ENCODE assay signal across 8 mouse cellular contexts in the genomic region with DNA sequence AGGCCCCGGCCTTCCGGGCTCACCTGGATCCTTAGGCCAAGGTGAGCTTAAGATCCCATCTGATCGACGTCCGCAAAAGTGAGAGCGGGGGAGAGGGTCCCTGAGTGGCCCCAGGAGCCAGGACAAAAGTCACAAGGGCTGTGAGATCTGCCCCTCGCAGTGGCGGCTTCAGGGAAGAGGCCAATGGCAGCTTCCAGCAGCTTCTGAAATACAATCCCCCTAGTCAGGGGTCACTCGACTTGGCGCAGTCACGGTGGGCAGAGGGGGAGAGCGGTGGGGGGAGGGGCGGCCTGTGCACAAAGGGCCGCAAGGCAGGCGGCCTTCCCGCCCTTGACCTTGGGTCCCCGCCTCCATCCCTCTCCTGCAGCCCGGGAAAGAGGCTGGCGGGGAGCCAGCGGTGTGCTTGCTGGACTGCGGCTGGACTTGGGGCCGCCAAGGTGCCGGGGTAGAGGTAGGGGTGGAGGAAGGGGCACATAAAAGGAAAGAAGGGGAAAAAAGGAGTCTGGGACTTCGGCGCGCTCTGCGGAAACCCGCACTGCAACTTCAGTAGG. TPM values are rescaled to one million over a fixed set of nuclear protein-coding genes. Genes with fewer than 3 reads are reported as not detected.
A peak's percentile ranks its signal among the peaks of the same experiment; 100 is the strongest.
DNase-seq lines count a peak whose midpoint lies in the region; ATAC-seq and TF ChIP-seq lines count a peak whose summit lies in the region.

No protein-coding gene starts in this region.

- H3K4me1 ChIP-seq in forebrain, embryonic 16.5 days (replicated peaks; ENCODE audit: control insufficient read depth, insufficient read depth, low read length), result peaks cover 95% of the 10 kb centered on the region
- 0 out of 2 replicates have a peak, but pooled peaks cover 7% of the 10 kb centered on the region for H3K4me1 ChIP-seq in intestine, postnatal 0 days (replicated peaks; ENCODE audit: control insufficient read depth, insufficient read depth, low read length)
- H3K4me1 ChIP-seq in liver, postnatal 0 days (ENCODE audit: insufficient read depth), result peaks cover 3% of the 10 kb centered on the region; the same call in 1 of the 2 replicates

- no peaks in the 10 kb centered on the region for H3K9me3 ChIP-seq in forebrain, embryonic 16.5 days (ENCODE audit: control insufficient read depth, low read length)
- no peaks in the 10 kb centered on the region for H3K9me3 ChIP-seq in intestine, postnatal 0 days (ENCODE audit: control insufficient read depth)
- H3K9me3 ChIP-seq in liver, postnatal 0 days (ENCODE audit: low read length), result no peaks in the 10 kb centered on the region

- peak overlapping the region; percentile 50 for H3K27ac ChIP-seq in left cerebral cortex, adult 2 months
- H3K27ac ChIP-seq in forebrain, embryonic 16.5 days (ENCODE audit: low read length), result peak overlapping the region; percentile 89
- H3K27ac ChIP-seq in intestine, postnatal 0 days (ENCODE audit: low read depth, low read length), result peak overlapping the region; percentile 57
- H3K27ac ChIP-seq in liver, postnatal 0 days (ENCODE audit: low read depth), result no peak overlapping the region

- no peak for TF ChIP-seq CTCF in left cerebral cortex, adult 2 months (IDR thresholded peaks at IDR 0.05)
- no peak for TF ChIP-seq CTCF in intestine, postnatal 0 days (IDR thresholded peaks at IDR 0.05; ENCODE audit: low read depth)
- no peak for TF ChIP-seq CTCF in liver, postnatal 0 days (IDR thresholded peaks at IDR 0.05; ENCODE audit: low read depth)

- H3K4me3 ChIP-seq in left cerebral cortex, adult 2 months, result peak overlapping the region; percentile 31
- peak overlapping the region; percentile 37 for H3K4me3 ChIP-seq in forebrain, embryonic 16.5 days (replicated peaks; ENCODE audit: low read length)
- peak overlapping the region; percentile 51 for H3K4me3 ChIP-seq in intestine, postnatal 0 days (ENCODE audit: low read depth, low read length)
- peak overlapping the region; percentile 39 for H3K4me3 ChIP-seq in liver, postnatal 0 days (ENCODE audit: low read depth, low read length)

- 7% methylated on average over 27 of the region's 28 CpGs for WGBS in forebrain, embryonic 16.5 days
- WGBS in intestine, postnatal 0 days, result 12% methylated on average over 27 of the region's 28 CpGs
- WGBS in liver, postnatal 0 days (ENCODE audit: insufficient replicate concordance), result 7% methylated on average over 28 of the region's 28 CpGs

- no peak for DNase-seq in left cerebral cortex, adult 2 months (ENCODE audit: extremely low spot score in 1 of 2, low spot score in 2 of 2)
- no peak for DNase-seq in left cerebral cortex, adult 9 months (ENCODE audit: low spot score in 2 of 2)
- peak; percentile 27 for DNase-seq in liver, postnatal 0 days
- DNase-seq in retina, postnatal 1 day, result peak; percentile 86
- DNase-seq in layer of hippocampus, adult 9-10 months (ENCODE audit: low spot score), result no peak

- ATAC-seq in forebrain, embryonic 16.5 days, result peak; percentile 3; the same call in 1 of the 2 replicates
- ATAC-seq in intestine, postnatal 0 days, result peak; percentile 39; the same call in 1 of the 2 replicates
- no peak for ATAC-seq in liver, postnatal 0 days
- ATAC-seq in frontal cortex, adult (ENCODE audit: low TSS enrichment), result no peak

- H3K27me3 ChIP-seq in forebrain, embryonic 16.5 days (replicated peaks; ENCODE audit: control insufficient read depth, insufficient read depth, low read length), result no peaks in the 10 kb centered on the region
- no peaks in the 10 kb centered on the region for H3K27me3 ChIP-seq in intestine, postnatal 0 days (replicated peaks; ENCODE audit: control insufficient read depth, insufficient read depth, low read length)
- peaks cover 64% of the 10 kb centered on the region for H3K27me3 ChIP-seq in liver, postnatal 0 days (ENCODE audit: insufficient read depth, low read length)

- H3K9ac ChIP-seq in forebrain, embryonic 16.5 days (replicated peaks; ENCODE audit: low read depth, low read length), result peak overlapping the region; percentile 62
- peak overlapping the region; percentile 62 for H3K9ac ChIP-seq in intestine, postnatal 0 days (ENCODE audit: low read depth, low read length)
- no peak overlapping the region for H3K9ac ChIP-seq in liver, postnatal 0 days (replicated peaks)

- no peak for TF ChIP-seq EP300 in liver, postnatal 0 days (IDR thresholded peaks at IDR 0.05; ENCODE audit: low read depth)

- H3K4me2 ChIP-seq in forebrain, embryonic 16.5 days (ENCODE audit: low read length), result peak overlapping the region; percentile 77
- peak overlapping the region; percentile 91 for H3K4me2 ChIP-seq in intestine, postnatal 0 days (replicated peaks; ENCODE audit: low read depth)
- peak overlapping the region; percentile 73 for H3K4me2 ChIP-seq in liver, postnatal 0 days (ENCODE audit: low read depth, low read length)

- no peaks in the 10 kb centered on the region for H3K36me3 ChIP-seq in forebrain, embryonic 16.5 days (ENCODE audit: control insufficient read depth, insufficient read depth)
- no peaks in the 10 kb centered on the region for H3K36me3 ChIP-seq in intestine, postnatal 0 days (ENCODE audit: control insufficient read depth, insufficient read depth)
- no peaks in the 10 kb centered on the region for H3K36me3 ChIP-seq in liver, postnatal 0 days (replicated peaks; ENCODE audit: insufficient read depth, low read length)

- intact Hi-C loops in left cerebral cortex, adult 2 months (cut with DNase I), result no loop called here

RNA-seq across cellular contexts. Expression of gene Bcl11b, which starts 23.6 kb away (rescaled TPM):
- 10 to 100 TPM; 57.8 to 69.0 TPM for total RNA-seq in left cerebral cortex, adult 2 months (2021)
- polyA plus RNA-seq in forebrain, embryonic 16.5 days (2015; fragmentation: Nextera tagmentation; extraction: Ambion mirVana), result 81.4 and 87.9 TPM in 2 replicates
- 5.2 TPM in 2 replicates for polyA plus RNA-seq in intestine, postnatal 0 days (2015; fragmentation: Nextera tagmentation; extraction: Ambion mirVana)
- polyA plus RNA-seq in liver, postnatal 0 days (2015; fragmentation: Nextera tagmentation; extraction: Ambion mirVana), result 0.02 TPM in 1 of 2 replicates, not detected in the other

Comparison
In these comparisons a context has a peak if more than half of its experiments do, and no peak if none do; other contexts are left out.
1. DNase-seq: peak in liver, postnatal 0 days (single experiment) and retina, postnatal 1 day (single experiment); none in left cerebral cortex, adult 2 months (0 of 2), left cerebral cortex, adult 9 months (0 of 2) and layer of hippocampus, adult 9-10 months (single experiment).
2. ATAC-seq: peak in forebrain, embryonic 16.5 days (single experiment) and intestine, postnatal 0 days (single experiment); none in liver, postnatal 0 days (single experiment) and frontal cortex, adult (single experiment).
3. RNA of gene Bcl11b, which starts 23.6 kb away (polyA plus RNA-seq): 81.4 to 87.9 TPM in forebrain, embryonic 16.5 days; 5.2 TPM in intestine, postnatal 0 days and 0.02 TPM in liver, postnatal 0 days; every median in the first group is over 10 times any median in the second.
4. Peak in every context shown above with its lines, with median percentiles within 50 percentile points of each other: H3K4me3 ChIP-seq and H3K4me2 ChIP-seq.